Mouse (Mus musculus) spleen, adult 2 months (tissue): ENCODE measurements around the gene Tfeb. TPM values are rescaled to one million over a fixed set of nuclear protein-coding genes. Genes with fewer than 3 reads are reported as not detected.
A peak's percentile ranks its signal among the peaks of the same experiment; 100 is the strongest.

Experiments
- DNase-seq, 2 experiments: peaks; one replicate each; pipeline versions ENCODE4 v3.0.0 to v3.0.0-alpha.2; 2012 to 2021; ENCODE audit warnings: low spot score in 2 of 2, low read depth in 1 of 2
- H3K27ac ChIP-seq: fragments of 200-500 bp; 2 replicates; pipeline ENCODE4 v1.5.1; 2012; ENCODE audit warnings: low read length, inconsistent platforms; ENCODE audit not compliant: insufficient read depth
- H3K27me3 ChIP-seq: fragments of 200-500 bp; 2 replicates; pipeline ENCODE4 v1.6.1; 2012; ENCODE audit warnings: mild to moderate bottlenecking, moderate library complexity, low read length, inconsistent platforms; ENCODE audit not compliant: control insufficient read depth, insufficient read depth
- H3K36me3 ChIP-seq: fragments of 200-500 bp; 2 replicates; pipeline ENCODE4 v1.6.1; 2012; ENCODE audit warnings: mild to moderate bottlenecking, low read length, inconsistent platforms; ENCODE audit not compliant: control insufficient read depth, insufficient read depth
- H3K4me1 ChIP-seq: fragments of 200-500 bp; 2 replicates; pipeline ENCODE4 v1.6.1; 2011; ENCODE audit warnings: inconsistent platforms; ENCODE audit not compliant: control insufficient read depth, insufficient read depth, insufficient read length
- H3K4me3 ChIP-seq: fragments of 200-500 bp; 2 replicates; pipeline ENCODE4 v1.5.1; 2011; ENCODE audit warnings: mild to moderate bottlenecking, inconsistent platforms; ENCODE audit not compliant: insufficient read depth, insufficient read length; ENCODE audit errors: extremely low read depth
- CTCF ChIP-seq: fragments of 200-500 bp; IDR thresholded peaks from 2 replicates; pipeline ENCODE4 v1.5.1; 2011; ENCODE audit warnings: mild to moderate bottlenecking, inconsistent platforms; ENCODE audit not compliant: insufficient read depth, insufficient read length, insufficient replicate concordance; ENCODE audit errors: extremely low read depth
- POLR2A ChIP-seq: fragments of 200-500 bp; IDR thresholded peaks from 2 replicates; pipeline ENCODE4 v1.6.1; 2011; ENCODE audit warnings: low read depth, low read length, inconsistent platforms
- WGBS: fragments of 180-500 bp; shearing (Covaris S2); methylation state at CpG from one replicate; pipeline ENCODE4 v1.1.7; 2018; 5-methylcytosine and 5-hydroxymethylcytosine counted together
- polyA plus RNA-seq: library from polyadenylated mRNA; depleted of rRNA; stranded (reverse); fragments of >200 nt; gene quantifications from 2 replicates; pipeline ENCODE4 v1.2.3, GENCODE M21; 2012

Gene Tfeb
- polyA plus RNA-seq, 1 experiment: 110 TPM

DNA sequence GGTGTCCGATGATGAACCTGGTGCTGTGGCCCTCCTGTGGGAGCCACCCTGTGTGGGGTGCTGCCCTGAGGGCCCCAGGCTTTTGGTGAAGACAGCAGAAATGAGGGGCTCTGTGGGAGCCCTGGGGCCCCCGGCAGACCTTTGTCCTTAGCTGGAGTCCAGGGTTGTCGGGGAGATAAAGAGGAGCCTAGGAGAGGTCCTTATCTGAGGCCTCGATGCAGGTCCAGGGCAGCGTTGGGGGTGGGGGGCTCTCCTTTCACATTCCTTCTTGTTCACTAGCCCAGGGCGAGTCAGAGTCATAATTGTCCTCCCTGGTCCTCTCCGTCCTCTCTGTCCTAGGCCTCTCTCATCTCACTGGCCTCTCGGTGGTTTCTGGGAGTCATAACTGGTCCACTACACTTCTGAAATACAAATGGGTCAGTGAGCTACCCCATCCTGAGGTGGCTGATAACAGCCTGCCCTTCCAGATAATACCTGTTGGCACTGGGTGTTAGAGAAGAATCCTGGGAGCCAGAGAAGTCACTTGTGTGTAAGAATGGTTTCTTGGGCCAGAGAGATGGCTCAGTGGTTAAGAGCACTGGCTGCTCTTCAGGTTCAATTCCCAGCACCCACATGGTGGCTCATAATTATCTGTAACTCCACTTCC is 16.4 kb downstream of the Tfeb start:
- peaks cover 41% of the 10 kb centered on the region for H3K4me1 ChIP-seq
- H3K27ac ChIP-seq: peak overlapping the region; percentile 43; the same call in 1 of the 2 replicates
- DNase-seq: no peak
- H3K36me3 ChIP-seq: peaks cover 10% of the 10 kb centered on the region
- TF ChIP-seq CTCF: no peak
- H3K4me3 ChIP-seq: no peak overlapping the region
- WGBS: 81% methylated on average over 8 of the region's 8 CpGs
- no peaks in the 10 kb centered on the region for H3K27me3 ChIP-seq

DNA sequence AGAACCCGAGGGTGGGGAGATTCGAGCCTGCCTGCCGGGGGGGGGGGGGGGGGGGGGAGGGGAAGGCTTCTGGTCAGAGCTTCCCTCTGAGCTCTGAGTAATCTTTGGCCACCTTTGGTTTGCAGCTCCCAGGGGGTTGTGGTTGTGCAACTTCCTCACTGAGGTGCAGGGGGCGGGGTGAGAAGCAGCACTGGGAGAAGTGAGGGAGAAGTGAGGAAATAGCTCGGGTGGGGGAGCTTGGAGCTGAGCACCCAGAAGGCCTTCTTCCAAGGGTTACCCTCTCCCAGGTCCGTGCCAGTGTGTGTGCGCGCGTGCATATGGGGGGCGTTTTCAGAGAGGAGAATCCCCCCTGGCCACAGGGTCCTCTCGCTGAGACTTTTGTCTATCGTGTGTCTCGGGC is 17.4 kb downstream of the Tfeb start:
- peak in 1 of 2 experiments; percentile 82 for DNase-seq
- peak overlapping the region; percentile 40; the same call in 1 of the 2 replicates for H3K4me3 ChIP-seq
- peaks cover 10% of the 10 kb centered on the region for H3K36me3 ChIP-seq
- peaks cover 36% of the 10 kb centered on the region for H3K4me1 ChIP-seq
- 15% methylated on average over 12 of the region's 13 CpGs for WGBS
- H3K27me3 ChIP-seq: no peaks in the 10 kb centered on the region
- H3K27ac ChIP-seq: peak overlapping the region; percentile 85
- TF ChIP-seq CTCF (no peak), POLR2A (no peak)

DNA sequence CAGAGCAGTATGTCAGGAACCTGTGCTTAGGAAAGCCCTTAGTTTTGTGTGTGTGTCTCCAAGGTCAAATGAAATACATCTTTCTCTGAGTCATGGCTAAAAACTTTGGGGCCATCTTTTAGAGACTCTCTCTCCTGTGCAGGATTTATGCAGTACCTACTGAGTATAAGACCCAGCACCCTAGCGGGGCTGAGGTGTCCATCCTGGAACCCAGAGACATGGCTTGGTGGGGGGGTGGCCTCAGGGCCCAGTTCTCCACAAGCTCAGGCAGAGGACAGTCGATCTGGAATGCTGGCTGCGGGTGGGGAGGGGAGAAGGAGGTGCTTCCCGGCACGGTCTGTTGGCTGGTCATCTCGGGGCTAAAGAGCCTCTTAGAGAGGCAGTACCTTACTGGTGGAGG is 19.5 kb downstream of the Tfeb start:
- 74% methylated on average over 6 of the region's 6 CpGs for WGBS
- H3K4me3 ChIP-seq: no peak overlapping the region
- DNase-seq: no peak
- no peaks in the 10 kb centered on the region for H3K27me3 ChIP-seq
- H3K27ac ChIP-seq: peak overlapping the region; percentile 62; the same call in 1 of the 2 replicates
- H3K4me1 ChIP-seq: peaks cover 46% of the 10 kb centered on the region
- TF ChIP-seq CTCF (no peak), POLR2A (no peak)
- H3K36me3 ChIP-seq: peaks cover 8% of the 10 kb centered on the region

DNA sequence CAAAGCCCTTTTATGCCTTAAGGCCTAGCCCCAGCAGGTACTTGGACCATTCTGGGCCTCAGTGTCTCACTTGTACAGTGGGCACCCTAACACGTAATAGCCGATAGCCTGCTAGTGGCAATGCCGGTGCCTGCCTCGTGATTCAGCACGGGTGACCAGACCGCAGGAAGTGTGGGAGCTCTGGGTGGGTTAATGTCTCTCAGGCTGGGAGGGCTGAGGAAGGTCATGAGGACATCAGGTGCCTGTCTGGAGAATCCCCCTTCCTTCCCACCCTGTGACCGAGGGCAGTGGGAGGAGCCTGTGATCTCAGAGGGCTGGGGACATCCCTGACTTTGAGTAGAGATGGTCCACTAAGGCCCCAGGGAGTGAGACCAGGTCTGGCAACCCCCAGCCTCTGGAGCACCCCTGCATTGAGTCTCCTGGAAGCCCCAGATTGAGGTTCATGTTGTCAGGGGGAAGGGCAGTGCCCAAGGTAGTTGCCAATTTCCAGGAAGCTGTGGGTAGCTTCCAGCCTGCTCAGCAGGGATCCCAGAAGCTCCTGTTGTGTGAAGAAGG is 20.3 kb downstream of the Tfeb start:
- H3K36me3 ChIP-seq: peaks cover 4% of the 10 kb centered on the region
- peaks cover 46% of the 10 kb centered on the region for H3K4me1 ChIP-seq
- DNase-seq: peak in 1 of 2 experiments; percentile 13
- no peak overlapping the region for H3K4me3 ChIP-seq
- TF ChIP-seq POLR2A (no peak), CTCF (no peak)
- H3K27ac ChIP-seq: peak overlapping the region; percentile 62; the same call in 1 of the 2 replicates
- no peaks in the 10 kb centered on the region for H3K27me3 ChIP-seq
- 64% methylated on average over 7 of the region's 7 CpGs for WGBS

DNA sequence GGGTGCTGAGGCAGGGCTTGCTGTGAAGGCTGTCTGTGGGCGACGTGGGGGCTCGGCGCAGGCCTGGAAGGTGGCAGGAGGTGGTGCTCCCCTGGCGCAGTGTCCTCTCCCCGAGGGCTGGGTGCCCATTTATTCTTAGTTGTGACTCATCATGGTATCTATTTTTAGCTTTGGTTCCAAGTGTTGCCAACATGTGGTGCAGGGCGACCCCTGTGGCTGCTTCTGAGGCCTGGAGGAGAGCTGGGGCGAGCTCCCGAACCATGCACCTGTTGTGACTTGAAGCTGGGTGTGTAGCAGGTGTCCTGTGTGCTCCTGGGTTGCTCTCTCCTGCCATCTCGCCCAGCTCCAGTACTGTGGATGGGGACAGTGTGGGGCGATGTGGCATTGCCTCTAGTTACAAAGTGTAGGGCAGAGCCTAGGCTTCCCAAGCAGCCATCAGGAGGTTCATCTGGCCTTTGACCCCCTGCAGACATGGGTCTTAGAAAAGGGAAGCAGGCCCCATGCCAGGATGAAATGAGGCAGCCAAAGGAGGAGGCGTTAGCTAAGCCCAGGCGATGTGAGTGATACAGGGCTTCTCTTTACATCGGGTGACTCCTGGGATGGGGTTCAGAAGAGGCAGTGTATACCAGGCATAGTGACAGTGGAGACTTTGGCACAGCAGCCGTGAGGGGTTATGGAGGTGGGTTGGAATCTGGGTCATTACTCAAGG is 23.0 kb downstream of the Tfeb start:
- peaks cover 35% of the 10 kb centered on the region for H3K4me1 ChIP-seq
- no peaks in the 10 kb centered on the region for H3K36me3 ChIP-seq
- no peaks in the 10 kb centered on the region for H3K27me3 ChIP-seq
- DNase-seq: peak in 1 of 2 experiments; percentile 16
- WGBS: 38% methylated on average over 15 of the region's 15 CpGs
- H3K4me3 ChIP-seq: no peak overlapping the region
- TF ChIP-seq POLR2A (no peak), CTCF (peak; percentile 11; the same call in 1 of the 2 replicates)
- H3K27ac ChIP-seq: peak overlapping the region; percentile 6; the same call in 1 of the 2 replicates

DNA sequence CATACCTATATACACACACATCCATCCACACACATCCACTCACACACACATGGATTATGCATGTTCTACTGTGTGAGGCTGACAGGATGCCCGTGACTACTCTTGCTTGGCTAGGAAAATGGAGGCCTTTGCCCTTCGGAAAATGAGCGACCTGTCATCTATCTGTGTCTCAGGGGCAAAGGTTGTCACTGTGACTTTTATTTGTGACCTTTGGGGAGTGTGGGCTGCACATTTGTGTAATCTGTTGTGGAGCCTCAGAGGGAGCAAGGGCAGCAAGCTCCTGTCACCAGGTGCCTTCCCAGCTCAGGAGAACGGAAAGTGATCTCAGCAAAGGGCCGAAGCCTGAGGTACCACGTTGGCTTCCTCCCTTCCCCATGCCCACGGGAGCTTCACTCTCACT is 25.2 kb downstream of the Tfeb start:
- Histone ChIP-seq H3K27ac (no peak overlapping the region), H3K27me3 (no peaks in the 10 kb centered on the region), H3K4me3 (no peak overlapping the region), H3K36me3 (no peaks in the 10 kb centered on the region), H3K4me1 (peaks cover 36% of the 10 kb centered on the region)
- no peak for TF ChIP-seq CTCF
- no peak for TF ChIP-seq POLR2A
- 86% methylated on average over 7 of the region's 7 CpGs for WGBS
- DNase-seq: no peak
